Mouse (Mus musculus): ENCODE data around the gene Zmynd8.

Zmynd8 gene

GRCm38 (mm10) chr2:165899923-165900322 is 1.1 kb upstream of the Zmynd8 start:
- in situ Hi-C loops (cut with MboI; ENCODE audit: low sequenced_read_pairs) = no loop called here

GRCm38 (mm10) chr2:165899474-165899873 is 658 bp upstream of the Zmynd8 start:
- in situ Hi-C loops (cut with MboI; ENCODE audit: low sequenced_read_pairs) = no loop called here

- in situ Hi-C loops (cut with MboI; ENCODE audit: low sequenced_read_pairs) = no loop called here
Observed at GRCm38 (mm10) chr2:165896171-165896570, 2.6 kb downstream of the Zmynd8 start.

- in situ Hi-C loops (cut with MboI; ENCODE audit: low sequenced_read_pairs) = no loop called here
Observed at GRCm38 (mm10) chr2:165895687-165896086, 3.1 kb downstream of the Zmynd8 start.

GRCm38 (mm10) chr2:165894533-165894932 is 4.3 kb downstream of the Zmynd8 start:
- in situ Hi-C loops (cut with MboI; ENCODE audit: low sequenced_read_pairs) = no loop called here

- in situ Hi-C loops (cut with MboI; ENCODE audit: low sequenced_read_pairs) = no loop called here
Observed at GRCm38 (mm10) chr2:165893232-165893631, 5.6 kb downstream of the Zmynd8 start.

- in situ Hi-C loops (cut with MboI; ENCODE audit: low sequenced_read_pairs) = no loop called here
Observed at GRCm38 (mm10) chr2:165892626-165893025, 6.2 kb downstream of the Zmynd8 start.

GRCm38 (mm10) chr2:165890401-165890800 is 8.4 kb downstream of the Zmynd8 start:
- in situ Hi-C loops (cut with MboI; ENCODE audit: low sequenced_read_pairs) = no loop called here

- in situ Hi-C loops (cut with MboI; ENCODE audit: low sequenced_read_pairs) = no loop called here
Observed at GRCm38 (mm10) chr2:165889874-165890273, 8.9 kb downstream of the Zmynd8 start.

- in situ Hi-C loops (cut with MboI; ENCODE audit: low sequenced_read_pairs) = no loop called here
Observed at GRCm38 (mm10) chr2:165889266-165889665, 9.6 kb downstream of the Zmynd8 start.

GRCm38 (mm10) chr2:165888813-165889221 is 10.0 kb downstream of the Zmynd8 start:
- in situ Hi-C loops (cut with MboI; ENCODE audit: low sequenced_read_pairs) = no loop called here

GRCm38 (mm10) chr2:165888396-165888795 is 10.4 kb downstream of the Zmynd8 start:
- in situ Hi-C loops (cut with MboI; ENCODE audit: low sequenced_read_pairs) = no loop called here

GRCm38 (mm10) chr2:165886857-165887628 is 11.8 kb downstream of the Zmynd8 start:
- in situ Hi-C loops (cut with MboI; ENCODE audit: low sequenced_read_pairs) = no loop called here

- in situ Hi-C loops (cut with MboI; ENCODE audit: low sequenced_read_pairs) = no loop called here
Observed at GRCm38 (mm10) chr2:165886482-165886856, 12.3 kb downstream of the Zmynd8 start.

GRCm38 (mm10) chr2:165885951-165886320 is 12.9 kb downstream of the Zmynd8 start:
- in situ Hi-C loops (cut with MboI; ENCODE audit: low sequenced_read_pairs) = no loop called here

GRCm38 (mm10) chr2:165885225-165885950 is 13.4 kb downstream of the Zmynd8 start:
- in situ Hi-C loops (cut with MboI; ENCODE audit: low sequenced_read_pairs) = no loop called here

GRCm38 (mm10) chr2:165884577-165885224 is 14.1 kb downstream of the Zmynd8 start:
- in situ Hi-C loops (cut with MboI; ENCODE audit: low sequenced_read_pairs) = no loop called here

- in situ Hi-C loops (cut with MboI; ENCODE audit: low sequenced_read_pairs) = no loop called here
Observed at GRCm38 (mm10) chr2:165883846-165884576, 14.8 kb downstream of the Zmynd8 start.

- in situ Hi-C loops (cut with MboI; ENCODE audit: low sequenced_read_pairs) = no loop called here
Observed at GRCm38 (mm10) chr2:165883006-165883405, 15.8 kb downstream of the Zmynd8 start.

GRCm38 (mm10) chr2:165881585-165882431 is 17.0 kb downstream of the Zmynd8 start:
- in situ Hi-C loops (cut with MboI; ENCODE audit: low sequenced_read_pairs) = no loop called here

Data from CH12F3 (cell line).